Mouse (Mus musculus) thymus, postnatal 25 days (tissue): ENCODE measurements around the gene Vmn1r118.
"Not testable (repeated sequence)": the region's sequence is repeated elsewhere in the genome, so short reads cannot be mapped to it uniquely, and the experiment has no call there.

Source experiments
- DNase-seq: peaks from one replicate; pipeline ENCODE4 v3.0.0; 2022

Gene Vmn1r118

DNA sequence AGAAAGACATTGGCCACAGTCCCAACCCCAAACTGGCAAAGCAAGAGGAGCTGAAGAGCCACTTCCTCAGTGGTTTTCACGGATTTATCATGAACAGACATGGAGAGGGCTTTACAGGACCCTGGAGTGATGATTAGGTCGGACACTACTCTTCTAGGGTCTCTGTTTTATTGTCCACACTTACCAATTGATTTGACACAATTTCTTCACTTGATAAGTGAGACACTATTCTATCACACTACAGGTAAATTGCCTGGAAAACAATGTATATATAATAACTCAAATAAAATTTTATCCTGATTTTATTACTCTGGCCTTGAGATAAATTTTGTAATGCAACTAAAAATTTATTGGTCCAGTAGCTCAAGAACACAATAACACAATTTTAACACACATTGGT lies at the start of gene Vmn1r118:
Vmn1r118 (minus strand) TSS at position 101 of the 400 bp plus-strand sequence.
- DNase-seq: not testable (repeated sequence)

- not testable (repeated sequence) for DNase-seq
Observed at GRCm38 (mm10) chr7:20884021-20884420, 28.1 kb downstream of the Vmn1r118 start, which contains the start of gene Vmn1r117. TSS of gene Vmn1r117 (minus strand) at chr7:20884121.

GRCm38 (mm10) chr7:20871956-20872355 lies 40.2 kb downstream of the Vmn1r118 start, which contains the start of gene Vmn1r116:
TSS of gene Vmn1r116 (plus strand) at chr7:20872256.
- DNase-seq: not testable (repeated sequence)
